Mouse (Mus musculus) limb, embryonic 11.5 days (tissue): ENCODE results near the gene Specc1. TPM values are rescaled to one million over a fixed set of nuclear protein-coding genes. Genes with fewer than 3 reads are reported as not detected.
"Not testable (repeated sequence)": the region's sequence is repeated elsewhere in the genome, so short reads cannot be mapped to it uniquely, and the experiment has no call there.

Source experiments
- ATAC-seq: fragments of 200-750 bp; cut with Nextera tagmentation; 2 replicates; pipeline ENCODE4 v1.8.0; 2017; ENCODE audit warnings: low read depth; ENCODE audit not compliant: insufficient number of reproducible peaks, low FRiP score, low TSS enrichment
- DNase-seq: peaks from one replicate; pipeline ENCODE4 v3.0.0-alpha.2; 2015; ENCODE audit warnings: low spot score
- H3K27ac ChIP-seq: fragments of 300-500 bp; sonication (generic); replicated peaks from 2 replicates; pipeline ENCODE4 v1.5.1; 2014; ENCODE audit warnings: low read depth, mild to moderate bottlenecking, low read length
- H3K27me3 ChIP-seq: fragments of 300-500 bp; sonication (generic); 2 replicates; pipeline ENCODE4 v1.6.1; 2014; ENCODE audit warnings: mild to moderate bottlenecking, low read length, mixed read lengths; ENCODE audit not compliant: control insufficient read depth, insufficient read depth
- H3K36me3 ChIP-seq: fragments of 300-500 bp; sonication (generic); 2 replicates; pipeline ENCODE4 v1.6.1; 2014; ENCODE audit warnings: mild to moderate bottlenecking, low read length, moderate library complexity, mixed read lengths; ENCODE audit not compliant: control insufficient read depth, insufficient read depth
- H3K4me1 ChIP-seq: fragments of 300-500 bp; sonication (generic); 2 replicates; pipeline ENCODE4 v1.6.1; 2014; ENCODE audit warnings: low read length, mixed read lengths; ENCODE audit not compliant: control insufficient read depth, insufficient read depth
- H3K4me2 ChIP-seq: fragments of 300-500 bp; sonication (generic); 2 replicates; pipeline ENCODE4 v1.6.1; 2014; ENCODE audit warnings: low read depth, mild to moderate bottlenecking, moderate library complexity; ENCODE audit not compliant: severe bottlenecking
- H3K4me3 ChIP-seq: fragments of 300-500 bp; sonication (generic); 2 replicates; pipeline ENCODE4 v1.5.1; 2014; ENCODE audit warnings: low read depth, low read length
- H3K9ac ChIP-seq: fragments of 300-500 bp; sonication (generic); 2 replicates; pipeline ENCODE4 v1.6.1; 2014; ENCODE audit warnings: mild to moderate bottlenecking, low read length
- H3K9me3 ChIP-seq: fragments of 300-500 bp; sonication (generic); 2 replicates; pipeline ENCODE4 v1.6.1; 2016; ENCODE audit warnings: low read length; ENCODE audit not compliant: control insufficient read depth
- WGBS: fragments of 180-500 bp; shearing (Covaris S2); extraction: QIAGEN DNeasy Blood & Tissue Kit; methylation state at CpG from one replicate; pipeline ENCODE4 v1.1.7; 2014; 5-methylcytosine and 5-hydroxymethylcytosine counted together
- polyA plus RNA-seq: library from polyadenylated mRNA; unstranded; fragments of >200 nt; fragmentation: Nextera tagmentation; extraction: Ambion mirVana; gene quantifications from 2 replicates; pipeline ENCODE4 v1.2.1, GENCODE M21; 2014

The Specc1 gene
- polyA plus RNA-seq, 1 experiment from 2014 or later, result 17.8 TPM

- 60% methylated on average over 6 of the region's 6 CpGs for WGBS
- not testable (repeated sequence) for ATAC-seq
Measured at GRCm38 (mm10) chr11:61958706-61959105, 2.1 kb downstream of the Specc1 start.

GRCm38 (mm10) chr11:61960096-61960495, 3.5 kb downstream of the Specc1 start:
- H3K4me2 ChIP-seq, result no peak overlapping the region
- H3K27me3 ChIP-seq, result peaks cover 19% of the 10 kb centered on the region
- no peaks in the 10 kb centered on the region for H3K4me1 ChIP-seq
- WGBS, result 81% methylated on average over 2 of the region's 2 CpGs
- H3K4me3 ChIP-seq, result no peak overlapping the region
- H3K9ac ChIP-seq, result no peak overlapping the region
- H3K27ac ChIP-seq, result no peak overlapping the region
- H3K9me3 ChIP-seq, result no peaks in the 10 kb centered on the region
- ATAC-seq, result no peak
- H3K36me3 ChIP-seq, result no peaks in the 10 kb centered on the region
- no peak for DNase-seq

More at GRCm38 (mm10) chr11:61958706-61959105, 2.1 kb downstream of the Specc1 start:
- H3K4me3 ChIP-seq, H3K9ac ChIP-seq, H3K27ac ChIP-seq, DNase-seq, H3K4me1 ChIP-seq, H3K4me2 ChIP-seq, H3K36me3 ChIP-seq, H3K9me3 ChIP-seq: not testable (repeated sequence)
- H3K27me3 ChIP-seq, result peaks cover 19% of the 10 kb centered on the region

- no peak for DNase-seq
- no peak for ATAC-seq
- no peak overlapping the region for H3K9ac ChIP-seq
- no peaks in the 10 kb centered on the region for H3K36me3 ChIP-seq
- WGBS, result 79% methylated on average over 6 of the region's 6 CpGs
- no peak overlapping the region for H3K4me3 ChIP-seq
- H3K27me3 ChIP-seq, result peaks cover 10% of the 10 kb centered on the region; the same call in 1 of the 2 replicates
- H3K27ac ChIP-seq, result no peak overlapping the region
- H3K4me2 ChIP-seq, result no peak overlapping the region
- no peaks in the 10 kb centered on the region for H3K4me1 ChIP-seq
- no peaks in the 10 kb centered on the region for H3K9me3 ChIP-seq
Measured at GRCm38 (mm10) chr11:61962684-61963083, 6.1 kb downstream of the Specc1 start.

GRCm38 (mm10) chr11:61963193-61963592, 6.6 kb downstream of the Specc1 start:
- no peak overlapping the region for H3K27ac ChIP-seq
- no peaks in the 10 kb centered on the region for H3K36me3 ChIP-seq
- ATAC-seq (no peak), DNase-seq (no peak)
- H3K9ac ChIP-seq, result no peak overlapping the region
- no peaks in the 10 kb centered on the region for H3K9me3 ChIP-seq
- no peak overlapping the region for H3K4me3 ChIP-seq
- H3K4me2 ChIP-seq, result no peak overlapping the region
- 86% methylated on average over 3 of the region's 3 CpGs for WGBS
- H3K4me1 ChIP-seq, result no peaks in the 10 kb centered on the region
- peaks cover 6% of the 10 kb centered on the region; the same call in 1 of the 2 replicates for H3K27me3 ChIP-seq

- Histone ChIP-seq H3K27me3 (no peaks in the 10 kb centered on the region), H3K9ac (no peak overlapping the region), H3K27ac (no peak overlapping the region), H3K4me1 (no peaks in the 10 kb centered on the region), H3K4me3 (no peak overlapping the region), H3K9me3 (no peaks in the 10 kb centered on the region), H3K4me2 (no peak overlapping the region), H3K36me3 (no peaks in the 10 kb centered on the region)
- no peak for ATAC-seq
- WGBS, result 89% methylated on average over 5 of the region's 5 CpGs
- DNase-seq, result no peak
Measured at GRCm38 (mm10) chr11:61964611-61965010, 8.0 kb downstream of the Specc1 start.

GRCm38 (mm10) chr11:61967034-61967433, 10.5 kb downstream of the Specc1 start:
- H3K36me3 ChIP-seq, result no peaks in the 10 kb centered on the region
- no peak for ATAC-seq
- no peak for DNase-seq
- no peak overlapping the region for H3K9ac ChIP-seq
- no peak overlapping the region for H3K4me2 ChIP-seq
- WGBS, result 85% methylated on average over 8 of the region's 8 CpGs
- no peak overlapping the region for H3K27ac ChIP-seq
- no peaks in the 10 kb centered on the region for H3K9me3 ChIP-seq
- no peaks in the 10 kb centered on the region for H3K27me3 ChIP-seq
- peaks cover 3% of the 10 kb centered on the region for H3K4me1 ChIP-seq
- no peak overlapping the region for H3K4me3 ChIP-seq

- Histone ChIP-seq H3K27ac (no peak overlapping the region), H3K4me2 (no peak overlapping the region), H3K4me3 (no peak overlapping the region), H3K9ac (no peak overlapping the region), H3K36me3 (no peaks in the 10 kb centered on the region), H3K4me1 (peaks cover 3% of the 10 kb centered on the region), H3K27me3 (no peaks in the 10 kb centered on the region), H3K9me3 (no peaks in the 10 kb centered on the region)
- ATAC-seq (no peak), DNase-seq (no peak)
- WGBS, result 93% methylated on average over 2 of the region's 2 CpGs
Measured at GRCm38 (mm10) chr11:61968875-61969274, 12.3 kb downstream of the Specc1 start.

- H3K36me3 ChIP-seq, result no peaks in the 10 kb centered on the region
- H3K4me1 ChIP-seq, result peaks cover 3% of the 10 kb centered on the region
- H3K27ac ChIP-seq, result no peak overlapping the region
- no peak overlapping the region for H3K9ac ChIP-seq
- no peak for ATAC-seq
- 66% methylated on average over 5 of the region's 5 CpGs for WGBS
- no peaks in the 10 kb centered on the region for H3K27me3 ChIP-seq
- H3K9me3 ChIP-seq, result no peaks in the 10 kb centered on the region
- H3K4me3 ChIP-seq, result no peak overlapping the region
- no peak overlapping the region for H3K4me2 ChIP-seq
- DNase-seq, result no peak
Measured at GRCm38 (mm10) chr11:61970901-61971300, 14.3 kb downstream of the Specc1 start.
